Mouse (Mus musculus): ENCODE measurements around the gene Cep95. TPM values are rescaled to one million over a fixed set of nuclear protein-coding genes. Genes with fewer than 3 reads are reported as not detected.

The Cep95 gene
- polyA plus RNA-seq, 1 experiment from 2014 or later = 19.4 TPM

- CTCF ChIA-PET = interaction anchor here (3.9 kb wide), 1 partner anchor 10 kb away, joined by 14 read pairs; no protein-coding TSS in a partner anchor
- POLR2A ChIA-PET = no interaction called here
- DNase-seq (ENCODE audit: low read depth, low spot score) = no peak
- H3K27me3 ChIP-seq = no peaks in the 10 kb centered on the region
- in situ Hi-C loops (cut with MboI; ENCODE audit: low pct_unique_long_range_greater_than_20kb) = loop anchor here (25.0 kb wide), 1 partner anchor 240 kb away; no protein-coding TSS in a partner anchor
- TF ChIP-seq CTCF (IDR thresholded peaks at IDR 0.05) = no peak
- ATAC-seq = no peak
Measured at GRCm38 (mm10) chr11:106752103-106752502, 36.9 kb upstream of the Cep95 start.

DNA sequence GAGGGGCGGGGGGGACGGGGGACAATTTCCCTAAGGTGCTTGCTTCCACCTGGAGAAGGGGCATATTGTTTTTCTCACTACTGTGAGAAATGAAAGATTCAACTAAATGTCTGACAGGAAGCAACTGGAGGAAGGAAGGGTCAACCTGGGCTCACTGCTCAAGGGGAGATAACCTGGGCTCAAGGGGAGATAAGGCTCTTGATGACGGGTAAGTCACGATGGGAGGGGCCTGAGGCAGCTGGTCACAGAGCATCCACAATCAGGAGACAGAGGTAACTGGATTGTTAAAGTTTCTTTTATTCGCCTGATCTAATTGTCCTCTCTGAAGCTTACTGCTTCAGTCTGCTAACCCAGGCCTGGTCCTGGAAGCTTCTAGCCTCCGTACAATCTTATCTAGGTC, 35.7 kb upstream of the Cep95 start:
- ChIA-PET POLR2A (no interaction called here), CTCF (interaction anchor here (3.9 kb wide), 1 partner anchor 11 kb away, joined by 14 read pairs; no protein-coding TSS in a partner anchor)
- H3K27me3 ChIP-seq = no peaks in the 10 kb centered on the region
- no peak for TF ChIP-seq CTCF (IDR thresholded peaks at IDR 0.05)
- in situ Hi-C loops (cut with MboI; ENCODE audit: low pct_unique_long_range_greater_than_20kb) = loop anchor here (25.0 kb wide), 1 partner anchor 241 kb away; no protein-coding TSS in a partner anchor
- ATAC-seq (no peak), DNase-seq (ENCODE audit: low read depth, low spot score) (no peak)

DNA sequence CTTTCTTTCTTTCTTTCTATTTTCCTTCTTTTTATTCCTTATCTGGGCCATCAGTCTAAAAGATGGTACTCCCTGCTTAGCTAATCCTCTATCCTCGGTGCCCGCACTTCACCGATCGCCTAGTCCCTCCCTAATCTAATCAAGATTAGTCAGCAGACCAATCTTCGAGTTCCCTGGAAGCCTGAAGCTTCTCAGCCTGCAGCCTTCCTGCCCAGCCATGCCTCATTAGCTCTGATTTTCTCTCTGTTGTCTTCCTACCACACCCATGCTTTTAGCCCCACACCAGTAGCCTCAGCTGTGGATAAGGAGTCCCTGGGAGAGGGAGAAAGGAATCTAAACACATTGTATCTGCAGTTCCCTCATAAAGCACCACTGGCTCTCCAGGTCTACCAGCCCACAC, 33.5 kb upstream of the Cep95 start:
- no peaks in the 10 kb centered on the region for H3K27me3 ChIP-seq
- ChIA-PET CTCF (no interaction called here), POLR2A (no interaction called here)
- no peak for TF ChIP-seq CTCF (IDR thresholded peaks at IDR 0.05)
- ATAC-seq (peak; percentile 51), DNase-seq (ENCODE audit: low read depth, low spot score) (no peak)
- in situ Hi-C loops (cut with MboI; ENCODE audit: low pct_unique_long_range_greater_than_20kb) = loop anchor here (25.0 kb wide), 1 partner anchor 243 kb away; no protein-coding TSS in a partner anchor

- POLR2A ChIA-PET = no interaction called here
- ATAC-seq (no peak), DNase-seq (ENCODE audit: low read depth, low spot score) (no peak)
Measured at GRCm38 (mm10) chr11:106759028-106759427, 30.0 kb upstream of the Cep95 start.

DNA sequence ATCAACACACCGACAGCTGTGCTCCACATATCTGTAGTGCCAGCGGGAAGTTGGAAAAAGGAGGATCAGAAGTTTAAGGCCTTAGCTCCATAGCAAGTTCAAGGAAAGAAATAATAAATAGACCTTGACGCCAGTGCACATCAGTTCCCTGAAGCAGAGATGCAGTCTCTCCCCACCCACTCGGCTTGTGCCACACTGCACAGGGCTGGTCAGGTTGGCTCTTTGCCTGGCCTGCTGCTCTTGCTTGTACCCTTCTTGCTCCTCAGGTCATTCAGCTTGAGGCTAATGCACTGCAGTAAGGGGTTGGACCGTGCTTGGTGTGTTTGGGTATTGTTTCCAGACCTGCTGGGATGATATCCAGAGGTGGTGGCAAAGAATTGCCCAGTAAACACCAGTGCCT, 28.5 kb upstream of the Cep95 start:
- no peaks in the 10 kb centered on the region for H3K27me3 ChIP-seq
- in situ Hi-C loops (cut with MboI; ENCODE audit: low pct_unique_long_range_greater_than_20kb) = loop anchor here (25.0 kb wide), 1 partner anchor 248 kb away; no protein-coding TSS in a partner anchor
- DNase-seq (ENCODE audit: low read depth, low spot score) = no peak
- ATAC-seq = no peak
- no peak for TF ChIP-seq CTCF (IDR thresholded peaks at IDR 0.05)
- ChIA-PET POLR2A (no interaction called here), CTCF (no interaction called here)

More at GRCm38 (mm10) chr11:106759028-106759427, 30.0 kb upstream of the Cep95 start:
- CTCF ChIA-PET = no interaction called here
- in situ Hi-C loops (cut with MboI; ENCODE audit: low pct_unique_long_range_greater_than_20kb) = loop anchor here (25.0 kb wide), 1 partner anchor 247 kb away; no protein-coding TSS in a partner anchor
- TF ChIP-seq CTCF (IDR thresholded peaks at IDR 0.05) = no peak
- H3K27me3 ChIP-seq = no peaks in the 10 kb centered on the region

GRCm38 (mm10) chr11:106762139-106762799, 26.8 kb upstream of the Cep95 start:
- H3K27me3 ChIP-seq = no peaks in the 10 kb centered on the region
- TF ChIP-seq CTCF (IDR thresholded peaks at IDR 0.05) = no peak
- CTCF ChIA-PET = interaction anchor here (1.1 to 2.1 kb wide), 2 partner anchors 11 to 19 kb away, joined by 3 to 5 read pairs; no protein-coding TSS in a partner anchor
- in situ Hi-C loops (cut with MboI; ENCODE audit: low pct_unique_long_range_greater_than_20kb) = loop anchor here (25.0 kb wide), 1 partner anchor 250 kb away; no protein-coding TSS in a partner anchor
- DNase-seq (ENCODE audit: low read depth, low spot score) = no peak
- no peak for ATAC-seq
- POLR2A ChIA-PET = no interaction called here

GRCm38 (mm10) chr11:106762800-106763185, 26.3 kb upstream of the Cep95 start:
- ChIA-PET POLR2A (no interaction called here), CTCF (interaction anchor here (1.1 to 2.1 kb wide), 2 partner anchors 11 to 20 kb away, joined by 3 to 5 read pairs; no protein-coding TSS in a partner anchor)
- no peaks in the 10 kb centered on the region for H3K27me3 ChIP-seq
- DNase-seq (ENCODE audit: low read depth, low spot score) (no peak), ATAC-seq (no peak)
- no peak for TF ChIP-seq CTCF (IDR thresholded peaks at IDR 0.05)
- in situ Hi-C loops (cut with MboI; ENCODE audit: low pct_unique_long_range_greater_than_20kb) = loop anchor here (25.0 kb wide), 1 partner anchor 250 kb away; no protein-coding TSS in a partner anchor

GRCm38 (mm10) chr11:106766611-106767162, 22.4 kb upstream of the Cep95 start:
- DNase-seq (ENCODE audit: low read depth, low spot score) (no peak), ATAC-seq (no peak)
- POLR2A ChIA-PET = no interaction called here
- no peak for TF ChIP-seq CTCF (IDR thresholded peaks at IDR 0.05)
- in situ Hi-C loops (cut with MboI; ENCODE audit: low pct_unique_long_range_greater_than_20kb) = loop anchor here (25.0 kb wide), 1 partner anchor 254 kb away; no protein-coding TSS in a partner anchor
- no peaks in the 10 kb centered on the region for H3K27me3 ChIP-seq
- CTCF ChIA-PET = interaction anchor here (1.2 kb wide), 1 partner anchor 154 kb away, joined by 3 read pairs; the partner anchor contains the start of gene Tex2

- in situ Hi-C loops (cut with MboI; ENCODE audit: low pct_unique_long_range_greater_than_20kb) = loop anchor here (25.0 kb wide), 1 partner anchor 255 kb away; no protein-coding TSS in a partner anchor
- ATAC-seq (no peak), DNase-seq (ENCODE audit: low read depth, low spot score) (no peak)
- ChIA-PET POLR2A (no interaction called here), CTCF (no interaction called here)
- TF ChIP-seq CTCF (IDR thresholded peaks at IDR 0.05) = peak; percentile 47
- H3K27me3 ChIP-seq = no peaks in the 10 kb centered on the region
Measured at GRCm38 (mm10) chr11:106767516-106767915, 21.5 kb upstream of the Cep95 start.

GRCm38 (mm10) chr11:106770195-106770974, 18.7 kb upstream of the Cep95 start:
- in situ Hi-C loops (cut with MboI; ENCODE audit: low pct_unique_long_range_greater_than_20kb) = loop anchor here (25.0 kb wide), 1 partner anchor 258 kb away; no protein-coding TSS in a partner anchor
- DNase-seq (ENCODE audit: low read depth, low spot score) (no peak), ATAC-seq (no peak)
- TF ChIP-seq CTCF (IDR thresholded peaks at IDR 0.05) = peak; percentile 79
- ChIA-PET POLR2A (no interaction called here), CTCF (interaction anchor here (0.7 kb wide), 1 partner anchor 11 kb away, joined by 3 read pairs; no protein-coding TSS in a partner anchor)
- H3K27me3 ChIP-seq = no peaks in the 10 kb centered on the region
